Mouse (Mus musculus) liver, postnatal 0 days (tissue): ENCODE results near the gene H2-T22.

ENCODE experiments used
- CTCF ChIP-seq: sonication (generic); IDR thresholded peaks from 2 replicates; pipeline ENCODE4 v1.5.1; 2016; ENCODE audit warnings: antibody characterized with exemption, low read depth
- EP300 ChIP-seq: IDR thresholded peaks from 2 replicates; pipeline ENCODE4 v1.6.1; 2016; ENCODE audit warnings: antibody characterized with exemption, low read depth, mild to moderate bottlenecking

DNA sequence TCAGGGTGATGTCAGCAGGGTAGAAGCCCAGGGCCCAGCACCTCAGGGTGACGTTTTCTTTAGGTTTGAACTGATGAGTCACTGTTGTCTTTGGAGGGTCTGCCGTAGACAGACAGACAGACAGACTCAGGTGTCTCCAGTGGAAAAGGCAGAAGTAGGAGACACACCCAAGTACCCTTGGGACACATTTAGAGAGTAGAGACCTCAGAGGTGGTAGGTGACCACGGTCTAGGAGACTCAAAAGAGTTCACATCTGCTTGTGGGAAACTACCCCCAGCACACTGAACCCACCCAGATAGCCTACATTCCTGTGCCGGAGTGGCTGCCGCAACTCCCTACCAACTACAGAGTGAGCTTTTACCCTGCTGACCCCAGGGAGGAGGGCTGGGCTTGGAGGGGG lies 27.6 kb downstream of the H2-T22 start:
- no peak for TF ChIP-seq CTCF
- no peak for TF ChIP-seq EP300
